8 mouse cellular contexts compared by ENCODE assay signal in genomic region chrX:99657790-99658451, GRCm38 (mm10).
DNase-seq lines count a peak whose midpoint lies in the region; ATAC-seq and TF ChIP-seq lines count a peak whose summit lies in the region.

No protein-coding gene starts in this region.

- WGBS in embryonic facial prominence, embryonic 13.5 days, result 27% methylated on average over 8 of the region's 8 CpGs
- WGBS in heart, postnatal 0 days, result 26% methylated on average over 8 of the region's 8 CpGs
- 26% methylated on average over 8 of the region's 8 CpGs for WGBS in lung, embryonic 15.5 days

- no peak overlapping the region for H3K9ac ChIP-seq in embryonic facial prominence, embryonic 13.5 days
- H3K9ac ChIP-seq in heart, postnatal 0 days (replicated peaks; ENCODE audit: low read depth, low read length), result no peak overlapping the region
- no peak overlapping the region for H3K9ac ChIP-seq in lung, embryonic 15.5 days

- H3K9me3 ChIP-seq in embryonic facial prominence, embryonic 13.5 days, result no peaks in the 10 kb centered on the region
- no peaks in the 10 kb centered on the region for H3K9me3 ChIP-seq in heart, postnatal 0 days (replicated peaks; ENCODE audit: control insufficient read depth, low read length)
- H3K9me3 ChIP-seq in lung, embryonic 15.5 days, result no peaks in the 10 kb centered on the region

- H3K4me1 ChIP-seq in embryonic facial prominence, embryonic 13.5 days, result peaks cover 8% of the 10 kb centered on the region
- H3K4me1 ChIP-seq in heart, postnatal 0 days (ENCODE audit: control insufficient read depth, insufficient read depth), result no peaks in the 10 kb centered on the region
- H3K4me1 ChIP-seq in lung, embryonic 15.5 days, result no peaks in the 10 kb centered on the region

- 0 out of 2 replicates have a peak, but pooled peaks have one; percentile 20 for ATAC-seq in embryonic facial prominence, embryonic 13.5 days (ENCODE audit: insufficient number of reproducible peaks, insufficient read depth, low FRiP score, low TSS enrichment, low read depth)
- no peak for ATAC-seq in heart, postnatal 0 days (ENCODE audit: insufficient read depth, low read depth)
- ATAC-seq in lung, embryonic 15.5 days (ENCODE audit: borderline replicate concordance, extremely low read depth, low FRiP score, low TSS enrichment), result 0 out of 2 replicates have a peak, but pooled peaks have one; percentile 20

- peak; percentile 10 for DNase-seq in CD4-positive helper T cell, adult 2 months (ENCODE audit: low read depth, low spot score)
- DNase-seq in adrenal gland, postnatal 14 days, result peak; percentile 81
- DNase-seq in heart, postnatal 0 days (ENCODE audit: low spot score), result peak; percentile 9
- peak; percentile 60 to 61 for DNase-seq in kidney, postnatal 25 days
- DNase-seq in retina, adult 2 months (ENCODE audit: low read depth, low spot score), result peak; percentile 28
- peak; percentile 57 for DNase-seq in thymus, postnatal 25 days

- no peak for TF ChIP-seq EP300 in heart, postnatal 0 days (IDR thresholded peaks at IDR 0.05; ENCODE audit: low read depth)

- no peak overlapping the region for H3K27ac ChIP-seq in embryonic facial prominence, embryonic 13.5 days
- H3K27ac ChIP-seq in heart, postnatal 0 days (ENCODE audit: low read depth), result no peak overlapping the region
- H3K27ac ChIP-seq in lung, embryonic 15.5 days, result no peak overlapping the region

- no peak overlapping the region for H3K4me3 ChIP-seq in embryonic facial prominence, embryonic 13.5 days
- H3K4me3 ChIP-seq in heart, postnatal 0 days (ENCODE audit: low read depth, low read length), result no peak overlapping the region
- no peak overlapping the region for H3K4me3 ChIP-seq in lung, embryonic 15.5 days

- H3K4me2 ChIP-seq in embryonic facial prominence, embryonic 13.5 days, result no peak overlapping the region
- no peak overlapping the region for H3K4me2 ChIP-seq in heart, postnatal 0 days (ENCODE audit: low read depth, low read length)
- H3K4me2 ChIP-seq in lung, embryonic 15.5 days, result no peak overlapping the region

- peak; percentile 83 for TF ChIP-seq CTCF in heart, postnatal 0 days (IDR thresholded peaks at IDR 0.05; ENCODE audit: low read depth)

- peaks cover 52% of the 10 kb centered on the region for H3K27me3 ChIP-seq in embryonic facial prominence, embryonic 13.5 days
- H3K27me3 ChIP-seq in heart, postnatal 0 days (ENCODE audit: control insufficient read depth, insufficient read depth, low read length), result 0 out of 2 replicates have a peak, but pooled peaks cover 4% of the 10 kb centered on the region
- H3K27me3 ChIP-seq in lung, embryonic 15.5 days, result peaks cover 6% of the 10 kb centered on the region

- H3K36me3 ChIP-seq in embryonic facial prominence, embryonic 13.5 days, result no peaks in the 10 kb centered on the region
- H3K36me3 ChIP-seq in heart, postnatal 0 days (replicated peaks; ENCODE audit: control insufficient read depth, insufficient read depth, low read length), result no peaks in the 10 kb centered on the region
- H3K36me3 ChIP-seq in lung, embryonic 15.5 days, result no peaks in the 10 kb centered on the region

Comparison
In these comparisons a context has a peak if more than half of its experiments do, and no peak if none do; other contexts are left out.
1. DNase-seq: peak in every context shown above with its lines; median percentile 81 in adrenal gland, postnatal 14 days; 60 in kidney, postnatal 25 days; 57 in thymus, postnatal 25 days; 28 in retina, adult 2 months; 10 in CD4-positive helper T cell, adult 2 months; 9 in heart, postnatal 0 days.